Mouse (Mus musculus) small intestine, adult 2 months (tissue): Measurements from ENCODE around the gene Pard6b. TPM values are rescaled to one million over a fixed set of nuclear protein-coding genes. Genes with fewer than 3 reads are reported as not detected.
A peak's percentile ranks its signal among the peaks of the same experiment; 100 is the strongest.

Experiments used
- H3K27ac ChIP-seq: fragments of 200-500 bp; 2 replicates; pipeline ENCODE4 v1.5.1; 2012; ENCODE audit warnings: low read depth, low read length, control low read depth, inconsistent platforms; ENCODE audit not compliant: insufficient read depth
- H3K27me3 ChIP-seq: fragments of 200-500 bp; 2 replicates; pipeline ENCODE4 v1.6.1; 2012; ENCODE audit warnings: mild to moderate bottlenecking, moderate library complexity, low read length, inconsistent platforms; ENCODE audit not compliant: control insufficient read depth, insufficient read depth
- H3K36me3 ChIP-seq: fragments of 200-500 bp; 2 replicates; pipeline ENCODE4 v1.6.1; 2012; ENCODE audit warnings: mild to moderate bottlenecking, low read length, control low read depth, inconsistent platforms; ENCODE audit not compliant: control insufficient read depth, insufficient read depth
- H3K4me1 ChIP-seq: fragments of 200-500 bp; 2 replicates; pipeline ENCODE4 v1.6.1; 2012; ENCODE audit warnings: low read length, inconsistent platforms, mixed read lengths; ENCODE audit not compliant: control insufficient read depth, insufficient read depth, insufficient read length
- H3K4me3 ChIP-seq: fragments of 200-500 bp; 2 replicates; pipeline ENCODE4 v1.5.1; 2012; ENCODE audit warnings: low read depth, mild to moderate bottlenecking, control low read depth, inconsistent platforms, low read length, moderate library complexity
- CTCF ChIP-seq: fragments of 200-500 bp; IDR thresholded peaks from 2 replicates; pipeline ENCODE4 v1.5.1; 2012; ENCODE audit warnings: low read depth, mild to moderate bottlenecking, control low read depth, inconsistent platforms, low read length, moderate library complexity, mixed read lengths; ENCODE audit not compliant: insufficient replicate concordance, insufficient read length; ENCODE audit errors: extremely low read depth
- POLR2A ChIP-seq: fragments of 200-500 bp; IDR thresholded peaks from 2 replicates; pipeline ENCODE4 v1.6.1; 2012; ENCODE audit warnings: low read depth, mild to moderate bottlenecking, control low read depth, inconsistent platforms, low read length, moderate library complexity
- WGBS: fragments of 180-500 bp; shearing (Covaris S2); methylation state at CpG from one replicate; pipeline ENCODE4 v1.1.7; 2018; 5-methylcytosine and 5-hydroxymethylcytosine counted together
- polyA plus RNA-seq: library from polyadenylated mRNA; depleted of rRNA; stranded (reverse); fragments of >200 nt; gene quantifications from 2 replicates; pipeline ENCODE4 v1.2.3, GENCODE M21; 2012

Gene Pard6b
- polyA plus RNA-seq, 1 experiment = 55.5 TPM

DNA sequence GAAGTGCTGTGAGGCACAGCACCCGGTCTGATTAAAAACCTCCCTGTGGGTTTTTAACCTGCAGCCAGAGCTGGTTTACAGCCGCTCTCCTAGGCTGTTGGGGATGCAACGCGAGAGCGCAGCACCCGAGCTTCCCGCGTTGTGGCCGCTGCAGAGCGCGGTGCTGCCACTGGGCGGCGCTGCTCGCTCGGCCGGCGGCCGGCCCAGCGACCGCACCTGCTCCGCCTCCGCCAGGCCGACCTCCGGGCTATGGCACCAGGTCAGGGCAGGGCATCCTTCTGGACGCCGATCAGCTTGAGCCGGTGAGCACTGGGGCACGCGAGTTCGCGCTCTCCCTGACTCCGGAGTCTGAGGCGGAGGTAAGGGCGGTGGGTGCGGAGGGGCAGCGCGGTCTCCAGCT, 36.3 kb downstream of the Pard6b start:
- Histone ChIP-seq H3K27me3 (no peaks in the 10 kb centered on the region; the same call in none of the 2 replicates), H3K4me1 (peaks cover 8% of the 10 kb centered on the region), H3K27ac (no peak overlapping the region), H3K4me3 (peak overlapping the region; percentile 74), H3K36me3 (no peaks in the 10 kb centered on the region)
- 2% methylated on average over 37 of the region's 37 CpGs for WGBS
- TF ChIP-seq CTCF (peak; percentile 95), POLR2A (no peak)

- Histone ChIP-seq H3K27ac (no peak overlapping the region), H3K4me3 (peak overlapping the region; percentile 74), H3K27me3 (no peaks in the 10 kb centered on the region; the same call in none of the 2 replicates), H3K4me1 (peaks cover 8% of the 10 kb centered on the region), H3K36me3 (no peaks in the 10 kb centered on the region)
- TF ChIP-seq CTCF (no peak), POLR2A (no peak)
- WGBS = 6% methylated on average over 13 of the region's 13 CpGs
Observed at GRCm38 (mm10) chr2:168117553-168117952, 36.7 kb downstream of the Pard6b start.

DNA sequence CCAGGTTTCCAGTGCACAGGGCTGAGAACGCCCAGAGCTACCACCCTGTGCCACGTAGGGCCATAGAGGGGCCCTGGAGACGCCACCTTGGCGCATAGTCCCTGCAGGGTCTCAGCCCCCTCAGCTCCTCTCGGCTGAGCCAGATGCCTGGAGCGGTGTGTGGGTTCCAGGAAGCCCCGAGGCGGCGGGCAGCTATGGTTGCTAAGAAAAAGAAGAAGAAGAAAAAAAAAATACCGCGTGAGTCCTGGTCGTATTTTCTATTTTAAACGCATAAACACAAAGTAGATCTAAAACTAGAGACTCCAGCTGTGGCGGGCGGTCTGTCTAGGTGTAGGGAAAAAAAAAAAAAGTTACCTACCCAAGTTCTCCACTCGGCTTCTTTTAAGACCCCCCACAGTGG, 37.2 kb downstream of the Pard6b start:
- Histone ChIP-seq H3K4me1 (peaks cover 8% of the 10 kb centered on the region), H3K36me3 (no peaks in the 10 kb centered on the region), H3K27me3 (no peaks in the 10 kb centered on the region; the same call in none of the 2 replicates), H3K4me3 (no peak overlapping the region), H3K27ac (no peak overlapping the region)
- 76% methylated on average over 16 of the region's 16 CpGs for WGBS
- TF ChIP-seq CTCF (no peak), POLR2A (no peak)

- TF ChIP-seq POLR2A (no peak), CTCF (no peak)
- WGBS = 86% methylated on average over 3 of the region's 3 CpGs
- Histone ChIP-seq H3K27ac (no peak overlapping the region), H3K36me3 (no peaks in the 10 kb centered on the region), H3K4me1 (peaks cover 8% of the 10 kb centered on the region), H3K27me3 (no peaks in the 10 kb centered on the region; the same call in none of the 2 replicates), H3K4me3 (no peak overlapping the region)
Observed at GRCm38 (mm10) chr2:168118456-168118855, 37.7 kb downstream of the Pard6b start.

GRCm38 (mm10) chr2:168119123-168119522, 38.3 kb downstream of the Pard6b start:
- 22% methylated on average over 12 of the region's 12 CpGs for WGBS
- peaks cover 8% of the 10 kb centered on the region for H3K4me1 ChIP-seq

DNA sequence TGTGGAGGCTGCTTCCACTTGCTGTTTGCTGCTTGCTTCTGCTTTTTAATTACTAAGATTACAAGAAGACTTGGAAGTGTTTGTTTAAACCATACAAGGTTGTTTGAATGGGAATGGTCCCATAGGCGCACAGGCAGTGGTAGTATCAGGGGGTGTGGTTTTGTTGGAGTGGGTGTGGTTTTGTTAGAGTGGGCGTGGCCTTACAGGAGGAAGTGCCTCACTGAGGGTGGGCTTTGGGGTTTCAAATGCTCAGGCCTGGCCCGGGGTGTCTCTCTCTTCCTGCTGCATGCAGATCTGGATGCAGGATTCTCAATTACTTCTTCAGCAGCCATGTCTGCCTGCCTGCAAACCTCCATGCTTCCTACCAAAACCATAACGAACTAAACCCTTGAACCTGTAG, 40.1 kb downstream of the Pard6b start:
- H3K27me3 ChIP-seq = no peaks in the 10 kb centered on the region; the same call in none of the 2 replicates
- WGBS = 77% methylated on average over 4 of the region's 4 CpGs
- H3K36me3 ChIP-seq = no peaks in the 10 kb centered on the region

More at GRCm38 (mm10) chr2:168119123-168119522, 38.3 kb downstream of the Pard6b start:
- Histone ChIP-seq H3K4me3 (no peak overlapping the region), H3K36me3 (no peaks in the 10 kb centered on the region), H3K27ac (no peak overlapping the region), H3K27me3 (no peaks in the 10 kb centered on the region; the same call in none of the 2 replicates)
- TF ChIP-seq POLR2A (no peak), CTCF (no peak)

GRCm38 (mm10) chr2:168123652-168124051, 42.8 kb downstream of the Pard6b start:
- WGBS = 94% methylated on average over 6 of the region's 6 CpGs
- TF ChIP-seq POLR2A (no peak), CTCF (no peak)
- no peak overlapping the region for H3K27ac ChIP-seq

More for the DNA sequence above, 40.1 kb downstream of the Pard6b start:
- Histone ChIP-seq H3K27ac (no peak overlapping the region), H3K4me3 (no peak overlapping the region), H3K4me1 (peaks cover 4% of the 10 kb centered on the region)
- no peak for TF ChIP-seq CTCF

GRCm38 (mm10) chr2:168125288-168126089, 44.7 kb downstream of the Pard6b start:
- Histone ChIP-seq H3K36me3 (no peaks in the 10 kb centered on the region), H3K4me3 (no peak overlapping the region), H3K27me3 (no peaks in the 10 kb centered on the region), H3K27ac (no peak overlapping the region), H3K4me1 (peaks cover 2% of the 10 kb centered on the region)
- 65% methylated on average over 11 of the region's 11 CpGs for WGBS
- TF ChIP-seq CTCF (no peak), POLR2A (no peak)

More at GRCm38 (mm10) chr2:168123652-168124051, 42.8 kb downstream of the Pard6b start:
- H3K36me3 ChIP-seq = no peaks in the 10 kb centered on the region
- no peak overlapping the region for H3K4me3 ChIP-seq
- no peaks in the 10 kb centered on the region for H3K27me3 ChIP-seq
- H3K4me1 ChIP-seq = peaks cover 2% of the 10 kb centered on the region
